Mouse (Mus musculus) layer of hippocampus, adult 9-10 months (tissue): Measurements from ENCODE around the gene Slc12a5.

Source experiments
- DNase-seq: peaks from one replicate; pipeline ENCODE4 v3.0.0; 2022; ENCODE audit warnings: low spot score

The Slc12a5 gene

GRCm38 (mm10) chr2:164986371-164987027 is 25.9 kb downstream of the Slc12a5 start:
- no peak for DNase-seq

GRCm38 (mm10) chr2:164988777-164989176 is 28.2 kb downstream of the Slc12a5 start:
- DNase-seq, result no peak

GRCm38 (mm10) chr2:164991111-164991510 is 30.5 kb downstream of the Slc12a5 start:
- DNase-seq, result no peak

- no peak for DNase-seq
These were observed 31.2 kb downstream of the Slc12a5 start for GRCm38 (mm10) chr2:164991808-164992207.

GRCm38 (mm10) chr2:164994156-164994555 is 33.6 kb downstream of the Slc12a5 start:
- DNase-seq, result no peak

GRCm38 (mm10) chr2:164994659-164995428 is 34.2 kb downstream of the Slc12a5 start:
- no peak for DNase-seq

- DNase-seq, result no peak
These were observed 35.4 kb downstream of the Slc12a5 start for GRCm38 (mm10) chr2:164995976-164996375.

- DNase-seq, result no peak
These were observed 36.5 kb downstream of the Slc12a5 start for GRCm38 (mm10) chr2:164996848-164997720.

- DNase-seq, result no peak
These were observed 37.3 kb downstream of the Slc12a5 start for GRCm38 (mm10) chr2:164997721-164998428.

GRCm38 (mm10) chr2:165001958-165002357 is 41.4 kb downstream of the Slc12a5 start:
- no peak for DNase-seq

GRCm38 (mm10) chr2:165003108-165003507 is 42.5 kb downstream of the Slc12a5 start:
- DNase-seq, result no peak

- no peak for DNase-seq
These were observed 43.6 kb downstream of the Slc12a5 start for GRCm38 (mm10) chr2:165004237-165004636.

GRCm38 (mm10) chr2:165006813-165007212 is 46.2 kb downstream of the Slc12a5 start:
- DNase-seq, result no peak

GRCm38 (mm10) chr2:165007986-165008385 is 47.4 kb downstream of the Slc12a5 start:
- no peak for DNase-seq

- DNase-seq, result no peak
These were observed 48.6 kb downstream of the Slc12a5 start for GRCm38 (mm10) chr2:165009161-165009560.

- no peak for DNase-seq
These were observed 49.0 kb downstream of the Slc12a5 start for GRCm38 (mm10) chr2:165009581-165009980.

GRCm38 (mm10) chr2:165010351-165010750 is 49.7 kb downstream of the Slc12a5 start:
- DNase-seq, result no peak

- DNase-seq, result no peak
These were observed 54.3 kb downstream of the Slc12a5 start for GRCm38 (mm10) chr2:165014935-165015334.

GRCm38 (mm10) chr2:165020490-165020889 is 59.9 kb downstream of the Slc12a5 start:
- no peak for DNase-seq

GRCm38 (mm10) chr2:165027163-165027562 is 66.6 kb downstream of the Slc12a5 start:
- DNase-seq, result no peak

GRCm38 (mm10) chr2:165032533-165032932 is 71.9 kb downstream of the Slc12a5 start:
- DNase-seq, result no peak

- no peak for DNase-seq
These were observed 72.7 kb downstream of the Slc12a5 start for GRCm38 (mm10) chr2:165033306-165033705.
